Mouse (Mus musculus): ENCODE data around the gene Ampd2. TPM values are rescaled to one million over a fixed set of nuclear protein-coding genes. Genes with fewer than 3 reads are reported as not detected.

Gene Ampd2
- polyA plus RNA-seq, 2 experiments, result 34.3 to 49.6 TPM

DNA sequence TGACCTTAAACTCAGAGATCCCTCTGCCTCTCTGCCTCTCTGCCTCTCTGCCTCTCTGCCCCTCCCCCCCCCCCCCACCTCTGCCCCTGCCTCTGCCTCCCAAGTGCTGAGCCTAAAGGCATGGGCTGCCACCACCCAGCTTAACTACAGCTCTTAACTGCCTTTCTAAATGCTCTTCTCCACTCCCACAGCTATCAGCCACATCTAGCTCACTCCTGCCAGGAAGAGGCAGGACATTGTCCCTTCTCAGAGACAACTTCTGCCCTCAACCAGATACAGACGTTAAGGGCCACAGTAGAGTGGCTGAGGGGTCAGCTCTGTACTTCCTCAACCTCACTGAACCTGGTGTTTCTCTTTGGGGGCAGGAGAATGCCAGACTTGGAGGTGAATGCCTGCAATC, 17.6 kb downstream of the Ampd2 start:
- no peak overlapping the region for H3K4me3 ChIP-seq (ENCODE audit: insufficient read depth in 1 of 2, low read depth in 2 of 2, low read length in 2 of 2)
- no peak overlapping the region for H3K4me2 ChIP-seq (ENCODE audit: low read depth)
- peaks cover 7% of the 10 kb centered on the region for H3K36me3 ChIP-seq (replicated peaks; ENCODE audit: control insufficient read depth, insufficient read depth, low read depth)
- H3K9me3 ChIP-seq (ENCODE audit: control insufficient read depth, low read length), result no peaks in the 10 kb centered on the region
- peaks cover 6 to 20% of the 10 kb centered on the region in 2 experiments for H3K4me1 ChIP-seq (replicated peaks; ENCODE audit: control insufficient read depth in 2 of 2, insufficient read depth in 2 of 2, low read length in 1 of 2)
- DNase-seq (ENCODE audit: low read depth in 3 of 3, low spot score in 3 of 3) (no peak), ATAC-seq (ENCODE audit: insufficient read depth) (no peak)
- no peak for TF ChIP-seq EP300 (IDR thresholded peaks at IDR 0.05; ENCODE audit: low read depth)
- no peak for TF ChIP-seq CTCF (IDR thresholded peaks at IDR 0.05; ENCODE audit: low read depth)
- H3K27ac ChIP-seq, result no peak overlapping the region
- WGBS (ENCODE audit: insufficient replicate concordance), result 4% methylated on average over 1 of the region's 1 CpGs
- no peak overlapping the region for H3K9ac ChIP-seq (replicated peaks)
- H3K27me3 ChIP-seq (ENCODE audit: control insufficient read depth, insufficient read depth, low read length), result no peaks in the 10 kb centered on the region

DNA sequence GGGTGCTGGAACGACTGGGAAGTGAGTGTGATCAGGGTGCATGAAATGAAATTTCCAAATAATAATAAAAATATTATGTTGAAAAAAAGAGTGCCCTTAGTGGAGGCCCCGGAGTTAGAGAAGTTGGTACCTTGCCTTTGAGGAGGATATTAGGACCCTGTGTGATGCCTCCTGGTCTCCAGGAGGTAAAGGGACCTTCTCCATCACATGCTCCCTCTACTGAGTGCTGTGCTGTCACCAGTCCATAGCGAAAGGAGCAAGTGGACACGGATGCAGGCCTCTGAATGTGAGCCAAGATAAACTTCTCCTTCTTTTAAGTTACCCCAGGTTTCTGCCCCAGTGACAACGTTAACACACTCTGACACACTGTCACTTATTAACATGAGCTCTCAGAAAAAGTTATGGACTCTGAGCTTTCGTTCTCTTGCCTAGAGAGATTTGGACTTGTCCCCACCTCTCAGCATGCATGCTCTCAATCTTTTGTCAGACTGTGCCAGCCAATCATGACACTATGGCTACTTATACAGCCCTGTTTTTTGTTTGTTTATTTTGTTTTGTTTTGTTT, 19.0 kb downstream of the Ampd2 start:
- H3K27ac ChIP-seq, result no peak overlapping the region
- no peaks in the 10 kb centered on the region for H3K9me3 ChIP-seq (ENCODE audit: control insufficient read depth, low read length)
- H3K4me1 ChIP-seq (replicated peaks; ENCODE audit: control insufficient read depth in 2 of 2, insufficient read depth in 2 of 2, low read length in 1 of 2), result peaks cover 6 to 20% of the 10 kb centered on the region in 2 experiments
- ATAC-seq (ENCODE audit: insufficient read depth) (peak; percentile 17; the same call in 1 of the 2 replicates), DNase-seq (ENCODE audit: low read depth in 3 of 3, low spot score in 3 of 3) (no peak)
- H3K27me3 ChIP-seq (ENCODE audit: control insufficient read depth, insufficient read depth, low read length), result no peaks in the 10 kb centered on the region
- peaks cover 3% of the 10 kb centered on the region; the same call in 1 of the 2 replicates for H3K36me3 ChIP-seq (replicated peaks; ENCODE audit: control insufficient read depth, insufficient read depth, low read depth)
- no peak overlapping the region for H3K4me2 ChIP-seq (ENCODE audit: low read depth)
- TF ChIP-seq CTCF (IDR thresholded peaks at IDR 0.05; ENCODE audit: low read depth) (no peak), EP300 (IDR thresholded peaks at IDR 0.05; ENCODE audit: low read depth) (no peak)
- no peak overlapping the region for H3K4me3 ChIP-seq (ENCODE audit: insufficient read depth in 1 of 2, low read depth in 2 of 2, low read length in 2 of 2)
- 59% methylated on average over 6 of the region's 6 CpGs for WGBS (ENCODE audit: insufficient replicate concordance)
- H3K9ac ChIP-seq (replicated peaks), result no peak overlapping the region

DNA sequence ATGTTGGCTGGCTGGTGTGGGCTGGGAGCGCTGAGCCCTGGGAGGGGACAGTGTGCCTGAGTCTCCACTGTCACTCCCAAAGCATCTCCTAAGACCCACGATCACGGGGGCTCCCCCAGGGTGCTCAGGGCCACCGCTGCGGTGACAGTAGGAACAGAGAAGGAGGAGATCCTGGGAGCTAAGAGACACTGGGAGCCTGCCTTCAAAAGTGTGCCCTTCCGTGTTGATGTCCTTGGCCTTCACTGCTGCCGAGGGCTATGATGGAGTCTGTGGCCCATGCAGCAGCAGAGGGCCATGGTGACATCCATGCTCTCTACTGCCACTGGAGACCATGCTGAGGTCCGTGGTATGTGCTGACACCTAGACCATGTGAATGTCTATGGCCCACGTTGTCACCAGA, 20.9 kb downstream of the Ampd2 start:
- TF ChIP-seq EP300 (IDR thresholded peaks at IDR 0.05; ENCODE audit: low read depth) (no peak), CTCF (IDR thresholded peaks at IDR 0.05; ENCODE audit: low read depth) (no peak)
- Histone ChIP-seq H3K36me3 (replicated peaks; ENCODE audit: control insufficient read depth, insufficient read depth, low read depth) (no peaks in the 10 kb centered on the region), H3K27ac (no peak overlapping the region), H3K4me1 (replicated peaks; ENCODE audit: control insufficient read depth in 2 of 2, insufficient read depth in 2 of 2, low read length in 1 of 2) (peaks cover 6 to 21% of the 10 kb centered on the region in 2 experiments), H3K27me3 (ENCODE audit: control insufficient read depth, insufficient read depth, low read length) (no peaks in the 10 kb centered on the region), H3K4me2 (ENCODE audit: low read depth) (no peak overlapping the region), H3K9ac (replicated peaks) (no peak overlapping the region), H3K9me3 (ENCODE audit: control insufficient read depth, low read length) (no peaks in the 10 kb centered on the region), H3K4me3 (ENCODE audit: insufficient read depth in 1 of 2, low read depth in 2 of 2, low read length in 2 of 2) (no peak overlapping the region)
- whole genome bisulfite sequencing (ENCODE audit: insufficient replicate concordance), result 62% methylated on average over 9 of the region's 9 CpGs
- no peak for DNase-seq (ENCODE audit: low read depth in 3 of 3, low spot score in 3 of 3)
- no peak for ATAC-seq (ENCODE audit: insufficient read depth)

DNA sequence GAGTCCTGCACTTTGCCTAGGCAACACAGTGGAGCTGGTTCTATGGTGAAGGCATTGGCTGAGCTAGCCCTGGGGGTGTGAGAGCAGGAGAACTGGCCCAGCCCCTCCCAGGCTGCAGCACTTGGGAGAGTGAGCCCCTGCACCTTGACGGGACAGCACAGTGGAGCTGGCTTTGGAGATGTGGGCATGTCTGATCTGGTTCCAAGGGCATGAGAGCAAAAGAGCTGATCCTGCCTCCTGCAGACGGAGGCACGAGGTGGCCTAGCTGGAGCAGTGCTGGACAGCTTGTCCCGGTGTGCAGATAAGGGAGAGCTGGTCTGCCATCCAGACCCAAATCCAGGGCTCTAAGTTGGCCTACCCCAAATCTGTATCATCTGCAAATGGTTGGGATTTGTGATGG, 21.8 kb downstream of the Ampd2 start:
- ATAC-seq (ENCODE audit: insufficient read depth), result no peak
- no peaks in the 10 kb centered on the region for H3K9me3 ChIP-seq (ENCODE audit: control insufficient read depth, low read length)

DNA sequence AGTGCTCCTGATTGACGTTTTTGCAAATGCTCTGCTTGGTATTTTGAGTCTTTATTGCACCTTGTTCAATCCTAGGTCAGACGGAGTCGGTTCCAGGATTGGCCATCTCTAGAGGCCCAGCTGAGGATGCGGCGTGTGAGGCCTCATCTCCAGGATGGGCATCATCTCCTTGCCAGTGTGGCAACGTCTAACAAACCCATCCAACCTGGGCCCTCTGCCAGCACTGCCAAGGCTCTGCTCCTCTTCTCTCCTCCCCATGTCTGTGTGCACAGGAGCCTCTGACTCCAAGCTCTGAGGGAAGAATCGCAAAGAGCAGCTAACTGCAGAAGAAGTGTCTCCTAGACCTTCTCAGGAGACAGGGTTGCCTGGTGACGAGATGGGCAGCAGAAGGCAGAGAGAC, 23.8 kb downstream of the Ampd2 start:
- Histone ChIP-seq H3K4me2 (ENCODE audit: low read depth) (no peak overlapping the region), H3K4me3 (ENCODE audit: insufficient read depth in 1 of 2, low read depth in 2 of 2, low read length in 2 of 2) (no peak overlapping the region), H3K27ac (no peak overlapping the region), H3K27me3 (ENCODE audit: control insufficient read depth, insufficient read depth, low read length) (no peaks in the 10 kb centered on the region), H3K9ac (replicated peaks) (no peak overlapping the region), H3K9me3 (ENCODE audit: control insufficient read depth, low read length) (no peaks in the 10 kb centered on the region), H3K36me3 (replicated peaks; ENCODE audit: control insufficient read depth, insufficient read depth, low read depth) (no peaks in the 10 kb centered on the region), H3K4me1 (replicated peaks; ENCODE audit: control insufficient read depth in 2 of 2, insufficient read depth in 2 of 2, low read length in 1 of 2) (0 out of 4 replicates have a peak, but pooled peaks cover 0 to 3% of the 10 kb centered on the region in 2 experiments)
- WGBS (ENCODE audit: insufficient replicate concordance), result 76% methylated on average over 8 of the region's 8 CpGs
- no peak for ATAC-seq (ENCODE audit: insufficient read depth)
- TF ChIP-seq EP300 (IDR thresholded peaks at IDR 0.05; ENCODE audit: low read depth) (no peak), CTCF (IDR thresholded peaks at IDR 0.05; ENCODE audit: low read depth) (no peak)
- no peak for DNase-seq (ENCODE audit: low read depth in 3 of 3, low spot score in 3 of 3)

More for the DNA sequence above, 21.8 kb downstream of the Ampd2 start:
- H3K27ac ChIP-seq, result no peak overlapping the region
- no peak overlapping the region for H3K4me3 ChIP-seq (ENCODE audit: insufficient read depth in 1 of 2, low read depth in 2 of 2, low read length in 2 of 2)
- H3K27me3 ChIP-seq (ENCODE audit: control insufficient read depth, insufficient read depth, low read length), result no peaks in the 10 kb centered on the region
- no peak for DNase-seq (ENCODE audit: low read depth in 3 of 3, low spot score in 3 of 3)
- H3K9ac ChIP-seq (replicated peaks), result no peak overlapping the region
- WGBS (ENCODE audit: insufficient replicate concordance), result 71% methylated on average over 4 of the region's 4 CpGs
- H3K36me3 ChIP-seq (replicated peaks; ENCODE audit: control insufficient read depth, insufficient read depth, low read depth), result no peaks in the 10 kb centered on the region
- H3K4me2 ChIP-seq (ENCODE audit: low read depth), result no peak overlapping the region
- TF ChIP-seq CTCF (IDR thresholded peaks at IDR 0.05; ENCODE audit: low read depth) (no peak), EP300 (IDR thresholded peaks at IDR 0.05; ENCODE audit: low read depth) (no peak)
- H3K4me1 ChIP-seq (replicated peaks; ENCODE audit: control insufficient read depth in 2 of 2, insufficient read depth in 2 of 2, low read length in 1 of 2), result peaks cover under 1 to 15% of the 10 kb centered on the region in 2 experiments

All from liver, embryonic 14.5 days (tissue).